Mouse (Mus musculus) frontal cortex, postnatal 25 days (tissue): ENCODE data around the gene Gm3667.
"Not testable (repeated sequence)": the region's sequence is repeated elsewhere in the genome, so short reads cannot be mapped to it uniquely, and the experiment has no call there.

ENCODE experiments used
- DNase-seq, 2 experiments: peaks; one replicate each; pipeline ENCODE4 v3.0.0; 2022; ENCODE audit warnings: low spot score in 2 of 2

The Gm3667 gene

DNA sequence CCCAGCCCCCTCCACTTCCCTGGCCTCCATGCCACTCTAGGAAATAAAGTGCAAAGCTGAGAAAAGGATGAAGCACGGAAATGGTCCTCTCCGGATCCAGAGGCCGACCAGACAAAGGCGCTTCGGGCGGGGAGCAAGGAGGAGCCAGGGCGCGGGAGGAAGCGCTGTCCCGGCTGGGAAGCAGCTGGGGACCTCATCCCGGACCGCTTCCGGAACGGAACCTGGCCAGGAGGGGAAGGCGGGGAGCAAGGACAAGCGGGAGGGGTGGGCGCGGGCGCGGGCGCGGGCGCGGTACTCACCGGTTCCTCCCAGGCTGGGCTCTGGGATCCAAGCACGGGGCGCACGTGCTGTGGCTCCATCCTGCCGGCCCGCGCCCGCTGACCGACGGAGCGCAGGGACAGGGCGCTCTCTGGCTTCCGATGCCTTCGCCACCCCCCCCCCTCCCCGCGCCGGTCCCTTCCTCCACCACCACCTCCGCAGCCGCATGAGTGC, at the start of gene Gm3667:
TSS of gene Gm3667 (minus strand) at position 442 of the 492 bp plus-strand sequence.
- DNase-seq: not testable (repeated sequence)

- DNase-seq: not testable (repeated sequence)
Observed at GRCm38 (mm10) chr14:6899881-6900280, 10.1 kb upstream of the Gm3667 start.

- peak; percentile 37 to 44 for DNase-seq
Observed at GRCm38 (mm10) chr14:6888811-6889210, 951 bp downstream of the Gm3667 start.

GRCm38 (mm10) chr14:6840211-6840610, 49.6 kb downstream of the Gm3667 start, which contains the start of gene Gm3642:
TSS of gene Gm3642 (minus strand) at chr14:6840311.
- DNase-seq: not testable (repeated sequence)

GRCm38 (mm10) chr14:6823297-6823696, 66.5 kb downstream of the Gm3667 start:
- not testable (repeated sequence) for DNase-seq
